Mouse (Mus musculus) forebrain, embryonic 12.5 days (tissue): ENCODE measurements at regions not wholly inside any gene's neighbourhood (a gene's known extent, or its start where the extent isn't known, plus 50 kb on each side); places are given as distances from the start of the nearest gene placed in this dataset.
A peak's percentile ranks its signal among the peaks of the same experiment; 100 is the strongest.

Experiments used
- ATAC-seq: fragments of 200-750 bp; cut with Nextera tagmentation; 2 replicates; pipeline ENCODE4 v1.8.0; 2017; ENCODE audit warnings: moderate TSS enrichment; ENCODE audit not compliant: low FRiP score
- H3K27ac ChIP-seq: fragments of 300-500 bp; sonication (generic); 2 replicates; pipeline ENCODE4 v1.5.1; 2016; ENCODE audit warnings: mild to moderate bottlenecking
- H3K27me3 ChIP-seq: fragments of 300-500 bp; sonication (generic); 2 replicates; pipeline ENCODE4 v1.6.1; 2016; ENCODE audit warnings: mild to moderate bottlenecking
- H3K36me3 ChIP-seq: fragments of 300-500 bp; sonication (generic); replicated peaks from 2 replicates; pipeline ENCODE4 v1.6.1; 2016; ENCODE audit warnings: mild to moderate bottlenecking
- H3K4me1 ChIP-seq: fragments of 300-500 bp; sonication (generic); 2 replicates; pipeline ENCODE4 v1.6.1; 2016
- H3K4me2 ChIP-seq: fragments of 300-500 bp; sonication (generic); 2 replicates; pipeline ENCODE4 v1.6.1; 2016; ENCODE audit warnings: mild to moderate bottlenecking, moderate library complexity
- H3K4me3 ChIP-seq: fragments of 300-500 bp; sonication (generic); replicated peaks from 2 replicates; pipeline ENCODE4 v1.5.1; 2016; ENCODE audit warnings: mild to moderate bottlenecking
- H3K9ac ChIP-seq: fragments of 300-500 bp; sonication (generic); 2 replicates; pipeline ENCODE4 v1.6.1; 2016; ENCODE audit warnings: mild to moderate bottlenecking
- H3K9me3 ChIP-seq: fragments of 300-500 bp; sonication (generic); 2 replicates; pipeline ENCODE4 v1.6.1; 2016
- WGBS: fragments of 180-500 bp; shearing (Covaris S2); methylation state at CpG from one replicate; pipeline ENCODE4 v1.1.7; 2016; 5-methylcytosine and 5-hydroxymethylcytosine counted together

- H3K4me2 ChIP-seq, result no peak overlapping the region
- no peak for ATAC-seq
- H3K9ac ChIP-seq, result no peak overlapping the region
- no peaks in the 10 kb centered on the region for H3K36me3 ChIP-seq
- H3K4me1 ChIP-seq, result peaks cover 17% of the 10 kb centered on the region
- H3K27ac ChIP-seq, result no peak overlapping the region
- peaks cover 7% of the 10 kb centered on the region; the same call in 1 of the 2 replicates for H3K9me3 ChIP-seq
- peaks cover 32% of the 10 kb centered on the region for H3K27me3 ChIP-seq
- no peak overlapping the region for H3K4me3 ChIP-seq
- WGBS, result 19% methylated on average over 9 of the region's 9 CpGs
Measured at GRCm38 (mm10) chr7:35920884-35921283, 118.1 kb upstream of the Zfp507 start.

GRCm38 (mm10) chr7:35920194-35920609, 117.4 kb upstream of the Zfp507 start:
- Histone ChIP-seq H3K27me3 (peaks cover 32% of the 10 kb centered on the region), H3K9ac (no peak overlapping the region), H3K27ac (no peak overlapping the region), H3K36me3 (no peaks in the 10 kb centered on the region), H3K4me2 (no peak overlapping the region), H3K4me3 (no peak overlapping the region), H3K4me1 (peaks cover 17% of the 10 kb centered on the region), H3K9me3 (peaks cover 6% of the 10 kb centered on the region; the same call in 1 of the 2 replicates)
- no peak for ATAC-seq
- 85% methylated on average over 11 of the region's 11 CpGs for WGBS

GRCm38 (mm10) chr7:35910109-35910706, 107.4 kb upstream of the Zfp507 start:
- Histone ChIP-seq H3K27ac (no peak overlapping the region), H3K4me2 (no peak overlapping the region), H3K9me3 (0 out of 2 replicates have a peak, but pooled peaks cover 4% of the 10 kb centered on the region), H3K4me3 (no peak overlapping the region), H3K9ac (no peak overlapping the region), H3K27me3 (peaks cover 10% of the 10 kb centered on the region), H3K36me3 (no peaks in the 10 kb centered on the region), H3K4me1 (no peaks in the 10 kb centered on the region)
- 73% methylated on average over 8 of the region's 8 CpGs for WGBS
- no peak for ATAC-seq

- Histone ChIP-seq H3K27me3 (peaks cover 15% of the 10 kb centered on the region), H3K9me3 (no peaks in the 10 kb centered on the region), H3K9ac (no peak overlapping the region), H3K4me2 (peak overlapping the region; percentile 36), H3K4me1 (peaks cover 4% of the 10 kb centered on the region; the same call in 1 of the 2 replicates), H3K27ac (no peak overlapping the region), H3K4me3 (no peak overlapping the region), H3K36me3 (no peaks in the 10 kb centered on the region)
- 3% methylated on average over 17 of the region's 17 CpGs for WGBS
- ATAC-seq, result 0 out of 2 replicates have a peak, but pooled peaks have one; percentile 27
Measured at GRCm38 (mm10) chr7:35901942-35902381, 99.2 kb upstream of the Zfp507 start.

GRCm38 (mm10) chr7:35898701-35899445, 96.1 kb upstream of the Zfp507 start:
- H3K4me2 ChIP-seq, result no peak overlapping the region
- H3K36me3 ChIP-seq, result no peaks in the 10 kb centered on the region
- no peak for ATAC-seq
- peaks cover 4% of the 10 kb centered on the region; the same call in 1 of the 2 replicates for H3K4me1 ChIP-seq
- no peaks in the 10 kb centered on the region for H3K9me3 ChIP-seq
- H3K4me3 ChIP-seq, result no peak overlapping the region
- no peak overlapping the region for H3K9ac ChIP-seq
- 89% methylated on average over 6 of the region's 6 CpGs for WGBS
- H3K27ac ChIP-seq, result no peak overlapping the region
- peaks cover 13% of the 10 kb centered on the region for H3K27me3 ChIP-seq

- Histone ChIP-seq H3K9ac (no peak overlapping the region), H3K27me3 (no peaks in the 10 kb centered on the region), H3K36me3 (no peaks in the 10 kb centered on the region), H3K4me1 (no peaks in the 10 kb centered on the region), H3K9me3 (no peaks in the 10 kb centered on the region), H3K27ac (no peak overlapping the region), H3K4me2 (no peak overlapping the region), H3K4me3 (no peak overlapping the region)
- WGBS, result 34% methylated on average over 2 of the region's 2 CpGs
- ATAC-seq, result no peak
Measured at GRCm38 (mm10) chr7:35893292-35893691, 90.5 kb upstream of the Zfp507 start.

GRCm38 (mm10) chr7:35886051-35886450, 83.2 kb upstream of the Zfp507 start:
- Histone ChIP-seq H3K9ac (no peak overlapping the region), H3K27ac (no peak overlapping the region), H3K4me2 (no peak overlapping the region), H3K4me3 (no peak overlapping the region), H3K36me3 (no peaks in the 10 kb centered on the region), H3K9me3 (no peaks in the 10 kb centered on the region), H3K27me3 (no peaks in the 10 kb centered on the region), H3K4me1 (no peaks in the 10 kb centered on the region)
- no peak for ATAC-seq
- 85% methylated on average over 11 of the region's 11 CpGs for WGBS

- Histone ChIP-seq H3K4me1 (peaks cover 3% of the 10 kb centered on the region; the same call in 1 of the 2 replicates), H3K4me3 (no peak overlapping the region), H3K9me3 (no peaks in the 10 kb centered on the region), H3K9ac (no peak overlapping the region), H3K27ac (no peak overlapping the region), H3K36me3 (no peaks in the 10 kb centered on the region), H3K4me2 (no peak overlapping the region), H3K27me3 (no peaks in the 10 kb centered on the region)
- WGBS, result 55% methylated on average over 9 of the region's 9 CpGs
- peak; percentile 77; the same call in 1 of the 2 replicates for ATAC-seq
Measured at GRCm38 (mm10) chr7:35879755-35880304, 77.0 kb upstream of the Zfp507 start.

- H3K27me3 ChIP-seq, result no peaks in the 10 kb centered on the region
- 86% methylated on average over 7 of the region's 7 CpGs for WGBS
- no peak overlapping the region for H3K4me3 ChIP-seq
- no peak overlapping the region for H3K9ac ChIP-seq
- H3K4me2 ChIP-seq, result no peak overlapping the region
- no peak for ATAC-seq
- H3K36me3 ChIP-seq, result no peaks in the 10 kb centered on the region
- H3K27ac ChIP-seq, result no peak overlapping the region
- H3K4me1 ChIP-seq, result peaks cover 3% of the 10 kb centered on the region; the same call in 1 of the 2 replicates
- H3K9me3 ChIP-seq, result no peaks in the 10 kb centered on the region
Measured at GRCm38 (mm10) chr7:35878164-35878563, 75.4 kb upstream of the Zfp507 start.

GRCm38 (mm10) chr7:35861049-35861448, 58.2 kb upstream of the Zfp507 start:
- Histone ChIP-seq H3K27ac (no peak overlapping the region), H3K9ac (no peak overlapping the region), H3K4me1 (no peaks in the 10 kb centered on the region), H3K36me3 (no peaks in the 10 kb centered on the region), H3K4me2 (no peak overlapping the region), H3K4me3 (no peak overlapping the region), H3K27me3 (no peaks in the 10 kb centered on the region), H3K9me3 (no peaks in the 10 kb centered on the region)
- no peak for ATAC-seq
- 88% methylated on average over 10 of the region's 10 CpGs for WGBS

GRCm38 (mm10) chr7:35859601-35860000, 56.8 kb upstream of the Zfp507 start:
- 30% methylated on average over 3 of the region's 3 CpGs for WGBS
- no peaks in the 10 kb centered on the region for H3K27me3 ChIP-seq
- no peak overlapping the region for H3K4me3 ChIP-seq
- no peaks in the 10 kb centered on the region for H3K4me1 ChIP-seq
- H3K36me3 ChIP-seq, result no peaks in the 10 kb centered on the region
- H3K9ac ChIP-seq, result no peak overlapping the region
- no peaks in the 10 kb centered on the region for H3K9me3 ChIP-seq
- ATAC-seq, result no peak
- H3K27ac ChIP-seq, result no peak overlapping the region
- no peak overlapping the region for H3K4me2 ChIP-seq

- H3K36me3 ChIP-seq, result no peaks in the 10 kb centered on the region
- WGBS, result 88% methylated on average over 10 of the region's 10 CpGs
- H3K4me2 ChIP-seq, result no peak overlapping the region
- no peaks in the 10 kb centered on the region for H3K27me3 ChIP-seq
- H3K9ac ChIP-seq, result no peak overlapping the region
- H3K4me3 ChIP-seq, result no peak overlapping the region
- ATAC-seq, result no peak
- H3K9me3 ChIP-seq, result no peaks in the 10 kb centered on the region
- H3K4me1 ChIP-seq, result no peaks in the 10 kb centered on the region
- no peak overlapping the region for H3K27ac ChIP-seq
Measured at GRCm38 (mm10) chr7:35857693-35858092, 54.9 kb upstream of the Zfp507 start.
